Mouse (Mus musculus): ENCODE measurements around the gene Serpinb8.

The Serpinb8 gene

GRCm38 (mm10) chr1:107589691-107590470 is at the start of gene Serpinb8:
Gene Serpinb8 (plus strand): TSS chr1:107590006.
- DNase-seq (ENCODE audit: low read depth, low spot score): peak; percentile 31

GRCm38 (mm10) chr1:107559494-107559893 is 30.3 kb upstream of the Serpinb8 start:
- DNase-seq (ENCODE audit: low read depth, low spot score): no peak

GRCm38 (mm10) chr1:107562110-107562509 is 27.7 kb upstream of the Serpinb8 start:
- no peak for DNase-seq (ENCODE audit: low read depth, low spot score)

GRCm38 (mm10) chr1:107565644-107566043 is 24.2 kb upstream of the Serpinb8 start:
- peak; percentile 15 for DNase-seq (ENCODE audit: low read depth, low spot score)

- DNase-seq (ENCODE audit: low read depth, low spot score): no peak
Measured at GRCm38 (mm10) chr1:107576094-107576493, 13.7 kb upstream of the Serpinb8 start.

- DNase-seq (ENCODE audit: low read depth, low spot score): no peak
Measured at GRCm38 (mm10) chr1:107577514-107577913, 12.3 kb upstream of the Serpinb8 start.

- no peak for DNase-seq (ENCODE audit: low read depth, low spot score)
Measured at GRCm38 (mm10) chr1:107581220-107581619, 8.6 kb upstream of the Serpinb8 start.

GRCm38 (mm10) chr1:107582900-107583299 is 6.9 kb upstream of the Serpinb8 start:
- no peak for DNase-seq (ENCODE audit: low read depth, low spot score)

GRCm38 (mm10) chr1:107583958-107584376 is 5.8 kb upstream of the Serpinb8 start:
- no peak for DNase-seq (ENCODE audit: low read depth, low spot score)

- no peak for DNase-seq (ENCODE audit: low read depth, low spot score)
Measured at GRCm38 (mm10) chr1:107584932-107585331, 4.9 kb upstream of the Serpinb8 start.

- no peak for DNase-seq (ENCODE audit: low read depth, low spot score)
Measured at GRCm38 (mm10) chr1:107586196-107586595, 3.6 kb upstream of the Serpinb8 start.

GRCm38 (mm10) chr1:107588206-107588605 is 1.6 kb upstream of the Serpinb8 start:
- DNase-seq (ENCODE audit: low read depth, low spot score): no peak

- DNase-seq (ENCODE audit: low read depth, low spot score): no peak
Measured at GRCm38 (mm10) chr1:107588642-107589041, 1.2 kb upstream of the Serpinb8 start.

GRCm38 (mm10) chr1:107592644-107593043 is 2.8 kb downstream of the Serpinb8 start:
- DNase-seq (ENCODE audit: low read depth, low spot score): no peak

- no peak for DNase-seq (ENCODE audit: low read depth, low spot score)
Measured at GRCm38 (mm10) chr1:107593469-107593868, 3.7 kb downstream of the Serpinb8 start.

GRCm38 (mm10) chr1:107596874-107597273 is 7.1 kb downstream of the Serpinb8 start:
- no peak for DNase-seq (ENCODE audit: low read depth, low spot score)

- peak; percentile 11 for DNase-seq (ENCODE audit: low read depth, low spot score)
Measured at GRCm38 (mm10) chr1:107598476-107598875, 8.7 kb downstream of the Serpinb8 start.

- no peak for DNase-seq (ENCODE audit: low read depth, low spot score)
Measured at GRCm38 (mm10) chr1:107608942-107609341, 19.1 kb downstream of the Serpinb8 start.

- no peak for DNase-seq (ENCODE audit: low read depth, low spot score)
Measured at GRCm38 (mm10) chr1:107614087-107614486, 24.3 kb downstream of the Serpinb8 start.

- no peak for DNase-seq (ENCODE audit: low read depth, low spot score)
Measured at GRCm38 (mm10) chr1:107622017-107622416, 32.2 kb downstream of the Serpinb8 start.

- DNase-seq (ENCODE audit: low read depth, low spot score): peak; percentile 32
Measured at GRCm38 (mm10) chr1:107635936-107636335, 46.1 kb downstream of the Serpinb8 start.

GRCm38 (mm10) chr1:107638056-107638455 is 48.2 kb downstream of the Serpinb8 start:
- DNase-seq (ENCODE audit: low read depth, low spot score): no peak

GRCm38 (mm10) chr1:107638459-107638858 is 48.7 kb downstream of the Serpinb8 start:
- no peak for DNase-seq (ENCODE audit: low read depth, low spot score)
